Mouse (Mus musculus) heart, adult 2 months (tissue): ENCODE results near the gene Fam92a. TPM values are rescaled to one million over a fixed set of nuclear protein-coding genes. Genes with fewer than 3 reads are reported as not detected.
"Not testable (repeated sequence)": the region's sequence is repeated elsewhere in the genome, so short reads cannot be mapped to it uniquely, and the experiment has no call there.

ENCODE experiments used
- DNase-seq, 2 experiments: peaks; one replicate each; pipeline ENCODE4 v3.0.0; 2021
- H3K27ac ChIP-seq: fragments of 200-600 bp; 2 replicates; pipeline ENCODE4 v1.8.1; 2022
- H3K27me3 ChIP-seq: fragments of 200-500 bp; 2 replicates; pipeline ENCODE4 v1.6.1; 2012; ENCODE audit warnings: mild to moderate bottlenecking, low read length, inconsistent platforms, mixed read lengths; ENCODE audit not compliant: control insufficient read depth, insufficient read depth
- H3K36me3 ChIP-seq: fragments of 200-500 bp; 2 replicates; pipeline ENCODE4 v1.6.1; 2012; ENCODE audit warnings: low read length, inconsistent platforms; ENCODE audit not compliant: control insufficient read depth, insufficient read depth
- H3K4me1 ChIP-seq: fragments of 200-500 bp; 2 replicates; pipeline ENCODE4 v1.6.1; 2011; ENCODE audit warnings: low read length; ENCODE audit not compliant: control insufficient read depth, insufficient read depth
- H3K4me3 ChIP-seq: fragments of 200-600 bp; 2 replicates; pipeline ENCODE4 v1.8.1; 2022
- H3K79me2 ChIP-seq: fragments of 200-500 bp; replicated peaks from 2 replicates; pipeline ENCODE4 v1.6.1; 2012; ENCODE audit warnings: mild to moderate bottlenecking, inconsistent platforms, low read length, moderate library complexity, mixed read lengths; ENCODE audit not compliant: control insufficient read depth, insufficient read depth
- H3K9ac ChIP-seq: fragments of 200-500 bp; 2 replicates; pipeline ENCODE4 v1.6.1; 2012; ENCODE audit warnings: low read depth, mild to moderate bottlenecking, control low read depth, inconsistent platforms, low read length, mixed read lengths
- CTCF ChIP-seq: fragments of 200-600 bp; IDR thresholded peaks from 2 replicates; pipeline ENCODE4 v1.8.1; 2022; ENCODE audit warnings: antibody characterized with exemption, mild to moderate bottlenecking, moderate library complexity
- EP300 ChIP-seq: fragments of 200-500 bp; IDR thresholded peaks from 2 replicates; pipeline ENCODE4 v1.6.1; 2011; ENCODE audit warnings: low read depth, low read length, control low read depth; ENCODE audit not compliant: insufficient read depth
- POLR2A ChIP-seq: fragments of 200-500 bp; IDR thresholded peaks from 2 replicates; pipeline ENCODE4 v1.6.1; 2011; ENCODE audit warnings: mild to moderate bottlenecking, low read depth, low read length, control low read depth; ENCODE audit not compliant: insufficient read depth
- WGBS: fragments of 180-500 bp; shearing (Covaris S2); methylation state at CpG from one replicate; pipeline ENCODE4 v1.1.7; 2018; 5-methylcytosine and 5-hydroxymethylcytosine counted together
- intact Hi-C: fragments of 180-260 bp; cut with DNase I; formaldehyde crosslinking; loops from one replicate; pipeline ENCODE4 v1.15.1; 2025
- long read RNA-seq: library from polyadenylated mRNA; stranded (forward); transcript quantifications from one replicate; pipeline ENCODE4 v2.0.0, GENCODE M21; 2021
- polyA plus RNA-seq: library from polyadenylated mRNA; depleted of rRNA; stranded (reverse); fragments of >200 nt; gene quantifications from 2 replicates; pipeline ENCODE4 v1.2.3, GENCODE M21; 2012; rRNA removed
- total RNA-seq, 2 experiments: library from RNA; stranded (reverse); gene quantifications; 2 replicates each; pipeline ENCODE4 v1.2.3; 2021

Gene Fam92a
- 10 to 100 TPM; 18.8 to 18.9 TPM for total RNA-seq
- polyA plus RNA-seq: 5.3 and 9.0 TPM in 2 replicates
- long read RNA-seq: 0 reads

GRCm38 (mm10) chr4:12171318-12172091, at the start of gene Fam92a:
Fam92a (minus strand) TSS chr4:12172015.
- H3K36me3 ChIP-seq: peaks cover 7% of the 10 kb centered on the region
- intact Hi-C loops: no loop called here
- peak within 1 kb of the TSS; percentile 94 for H3K9ac ChIP-seq
- peaks cover 1% of the 10 kb centered on the region for H3K4me1 ChIP-seq
- peak; percentile 82 to 83 for DNase-seq
- TF ChIP-seq POLR2A: no peak
- peak; percentile 32; the same call in 1 of the 2 replicates for TF ChIP-seq CTCF
- TF ChIP-seq EP300: no peak
- peak within 1 kb of the TSS; percentile 71 for H3K27ac ChIP-seq
- peak within 1 kb of the TSS; percentile 78 for H3K4me3 ChIP-seq
- WGBS: under 1% methylated on average over 74 of the region's 74 CpGs
- no peaks in the 10 kb centered on the region for H3K27me3 ChIP-seq
- H3K79me2 ChIP-seq: no peaks in the 10 kb centered on the region; the same call in 1 of the 2 replicates

- Histone ChIP-seq H3K4me1 (no peaks in the 10 kb centered on the region), H3K4me3 (no peak overlapping the region), H3K79me2 (no peaks in the 10 kb centered on the region), H3K36me3 (no peaks in the 10 kb centered on the region), H3K9ac (no peak overlapping the region), H3K27me3 (no peaks in the 10 kb centered on the region), H3K27ac (no peak overlapping the region)
- TF ChIP-seq EP300 (no peak), POLR2A (no peak), CTCF (no peak)
- intact Hi-C loops: no loop called here
- 81% methylated on average over 10 of the region's 10 CpGs for WGBS
- no peak for DNase-seq
Measured at GRCm38 (mm10) chr4:12178992-12179391, 7.2 kb upstream of the Fam92a start.

GRCm38 (mm10) chr4:12170986-12171317, 863 bp downstream of the Fam92a start:
- Histone ChIP-seq H3K4me3 (peak overlapping the region; percentile 78), H3K79me2 (no peaks in the 10 kb centered on the region; the same call in 1 of the 2 replicates), H3K4me1 (peaks cover 1% of the 10 kb centered on the region), H3K9ac (peak overlapping the region; percentile 94), H3K27me3 (no peaks in the 10 kb centered on the region), H3K27ac (peak overlapping the region; percentile 71), H3K36me3 (peaks cover 7% of the 10 kb centered on the region)
- TF ChIP-seq EP300 (no peak), POLR2A (no peak), CTCF (no peak)
- intact Hi-C loops: no loop called here
- no peak for DNase-seq
- 15% methylated on average over 9 of the region's 9 CpGs for WGBS

- no peaks in the 10 kb centered on the region for H3K79me2 ChIP-seq
- intact Hi-C loops: loop anchor here (5.0 kb wide), 1 partner anchor 45 kb away; no protein-coding TSS in a partner anchor
- H3K27ac ChIP-seq: no peak overlapping the region
- no peak overlapping the region for H3K9ac ChIP-seq
- no peak for DNase-seq
- H3K4me3 ChIP-seq: no peak overlapping the region
- H3K27me3 ChIP-seq: no peaks in the 10 kb centered on the region
- H3K4me1 ChIP-seq: no peaks in the 10 kb centered on the region
- no peak for TF ChIP-seq POLR2A
- H3K36me3 ChIP-seq: no peaks in the 10 kb centered on the region; the same call in 1 of the 2 replicates
Measured at GRCm38 (mm10) chr4:12147660-12148059, 24.2 kb downstream of the Fam92a start.

- intact Hi-C loops, H3K4me3 ChIP-seq: not testable (repeated sequence)
Measured at GRCm38 (mm10) chr4:12141516-12141915, 30.3 kb downstream of the Fam92a start.

GRCm38 (mm10) chr4:12140592-12141062, 31.2 kb downstream of the Fam92a start:
- H3K27me3 ChIP-seq, H3K79me2 ChIP-seq, H3K27ac ChIP-seq, H3K4me1 ChIP-seq, H3K36me3 ChIP-seq, intact Hi-C loops: not testable (repeated sequence)
- DNase-seq: peak; percentile 20 to 39
- H3K9ac ChIP-seq: peak overlapping the region; percentile 75
- peak overlapping the region; percentile 36 for H3K4me3 ChIP-seq
- WGBS: 3% methylated on average over 24 of the region's 40 CpGs

More at GRCm38 (mm10) chr4:12141516-12141915, 30.3 kb downstream of the Fam92a start:
- not testable (repeated sequence) for H3K36me3 ChIP-seq, H3K9ac ChIP-seq, DNase-seq, H3K27me3 ChIP-seq, H3K4me1 ChIP-seq, H3K27ac ChIP-seq, H3K79me2 ChIP-seq
- 83% methylated on average over 7 of the region's 7 CpGs for WGBS
